Mouse (Mus musculus) liver, embryonic 13.5 days (tissue): Measurements from ENCODE around the gene 9230113P08Rik. TPM values are rescaled to one million over a fixed set of nuclear protein-coding genes. Genes with fewer than 3 reads are reported as not detected.
"Not testable (repeated sequence)": the region's sequence is repeated elsewhere in the genome, so short reads cannot be mapped to it uniquely, and the experiment has no call there.

ENCODE experiments used
- ATAC-seq: fragments of 200-750 bp; cut with Nextera tagmentation; 2 replicates; pipeline ENCODE4 v1.8.0; 2017; ENCODE audit warnings: low read depth, mild to moderate bottlenecking, moderate number of reproducible peaks, moderate library complexity
- DNase-seq: peaks from one replicate; pipeline ENCODE4 v3.0.0; 2022
- H3K27ac ChIP-seq: fragments of 300-500 bp; sonication (generic); 2 replicates; pipeline ENCODE4 v1.5.1; 2015; ENCODE audit warnings: moderate library complexity, mild to moderate bottlenecking, inconsistent platforms
- H3K27me3 ChIP-seq: fragments of 300-500 bp; sonication (generic); 2 replicates; pipeline ENCODE4 v1.6.1; 2015; ENCODE audit warnings: mild to moderate bottlenecking, inconsistent platforms
- H3K36me3 ChIP-seq: fragments of 300-500 bp; sonication (generic); 2 replicates; pipeline ENCODE4 v1.6.1; 2015; ENCODE audit warnings: mild to moderate bottlenecking, inconsistent platforms
- H3K4me1 ChIP-seq: fragments of 300-500 bp; sonication (generic); replicated peaks from 2 replicates; pipeline ENCODE4 v1.6.1; 2015; ENCODE audit warnings: inconsistent platforms
- H3K4me2 ChIP-seq: fragments of 300-500 bp; sonication (generic); 2 replicates; pipeline ENCODE4 v1.6.1; 2015; ENCODE audit warnings: inconsistent platforms, mild to moderate bottlenecking, moderate library complexity
- H3K4me3 ChIP-seq: fragments of 300-500 bp; sonication (generic); replicated peaks from 2 replicates; pipeline ENCODE4 v1.5.1; 2015; ENCODE audit warnings: mild to moderate bottlenecking, inconsistent platforms
- H3K9ac ChIP-seq: fragments of 300-500 bp; sonication (generic); 2 replicates; pipeline ENCODE4 v1.6.1; 2015; ENCODE audit warnings: mild to moderate bottlenecking, inconsistent platforms
- H3K9me3 ChIP-seq: fragments of 300-500 bp; sonication (generic); replicated peaks from 2 replicates; pipeline ENCODE4 v1.6.1; 2016; ENCODE audit warnings: inconsistent platforms
- WGBS: fragments of 180-500 bp; shearing (Covaris S2); methylation state at CpG from one replicate; pipeline ENCODE4 v1.1.7; 2015; ENCODE audit not compliant: insufficient replicate concordance; 5-methylcytosine and 5-hydroxymethylcytosine counted together
- polyA plus RNA-seq: library from polyadenylated mRNA; unstranded; fragments of >200 nt; fragmentation: Nextera tagmentation; extraction: Ambion mirVana; gene quantifications from 2 replicates; pipeline ENCODE4 v1.2.1, GENCODE M21; 2015

Gene 9230113P08Rik
- polyA plus RNA-seq: not detected in 2 replicates

GRCm38 (mm10) chr9:35908123-35908522 is at the start of gene 9230113P08Rik:
Gene 9230113P08Rik (plus strand): TSS chr9:35908423.
- not testable (repeated sequence) for DNase-seq, H3K9me3 ChIP-seq, H3K4me3 ChIP-seq, H3K4me2 ChIP-seq, H3K4me1 ChIP-seq, H3K9ac ChIP-seq, ATAC-seq, H3K27me3 ChIP-seq, H3K27ac ChIP-seq, H3K36me3 ChIP-seq

GRCm38 (mm10) chr9:35893112-35893511 is 15.1 kb upstream of the 9230113P08Rik start:
- not testable (repeated sequence) for H3K4me2 ChIP-seq, H3K27ac ChIP-seq, H3K9ac ChIP-seq, H3K9me3 ChIP-seq, H3K4me1 ChIP-seq, DNase-seq, ATAC-seq, H3K36me3 ChIP-seq, H3K27me3 ChIP-seq, H3K4me3 ChIP-seq
- WGBS: 33% methylated on average over 1 of the region's 1 CpGs

GRCm38 (mm10) chr9:35904494-35904893 is 3.7 kb upstream of the 9230113P08Rik start:
- 44% methylated on average over 2 of the region's 2 CpGs for whole genome bisulfite sequencing
- Histone ChIP-seq H3K27me3 (no peaks in the 10 kb centered on the region), H3K36me3 (no peaks in the 10 kb centered on the region)

GRCm38 (mm10) chr9:35930817-35931216 is 22.6 kb downstream of the 9230113P08Rik start:
- no peak for DNase-seq
- WGBS: 64% methylated on average over 2 of the region's 2 CpGs
- H3K4me3 ChIP-seq: no peak overlapping the region
- no peak overlapping the region for H3K27ac ChIP-seq
- no peak for ATAC-seq
- H3K27me3 ChIP-seq: no peaks in the 10 kb centered on the region
- H3K4me2 ChIP-seq: no peak overlapping the region
- H3K9me3 ChIP-seq: no peaks in the 10 kb centered on the region
- H3K36me3 ChIP-seq: no peaks in the 10 kb centered on the region
- H3K9ac ChIP-seq: no peak overlapping the region
- H3K4me1 ChIP-seq: no peaks in the 10 kb centered on the region

More at GRCm38 (mm10) chr9:35904494-35904893, 3.7 kb upstream of the 9230113P08Rik start:
- no peak for DNase-seq
- H3K9ac ChIP-seq: no peak overlapping the region
- H3K4me2 ChIP-seq: no peak overlapping the region
- no peak overlapping the region for H3K4me3 ChIP-seq
- H3K27ac ChIP-seq: no peak overlapping the region
- H3K9me3 ChIP-seq: peaks cover 5% of the 10 kb centered on the region; the same call in 1 of the 2 replicates
- no peaks in the 10 kb centered on the region for H3K4me1 ChIP-seq
- ATAC-seq: no peak

Other genes with a start within 250 kb of the 9230113P08Rik start
- gene Pate1, start 221.0 kb upstream of the 9230113P08Rik start, polyA plus RNA-seq: not detected in 2 replicates
- gene Gm17677, start 167.4 kb upstream of the 9230113P08Rik start, polyA plus RNA-seq: not detected in 2 replicates
- not detected in 2 replicates for gene Gm17727, start 130.3 kb upstream of the 9230113P08Rik start, polyA plus RNA-seq
- gene Gm27235, start 118.3 kb upstream of the 9230113P08Rik start, polyA plus RNA-seq: not detected in 2 replicates
- gene D730048I06Rik, start 118.3 kb upstream of the 9230113P08Rik start, polyA plus RNA-seq: not detected in 2 replicates
- not detected in 2 replicates for gene 9230110F15Rik, start 64.3 kb upstream of the 9230113P08Rik start, polyA plus RNA-seq
- gene Gm5916, start 220.4 kb downstream of the 9230113P08Rik start, polyA plus RNA-seq: not detected in 2 replicates